Mouse (Mus musculus) thymus, postnatal 4 days (tissue): ENCODE measurements around the gene Mdm4.
A peak's percentile ranks its signal among the peaks of the same experiment; 100 is the strongest.
"Not testable (repeated sequence)": the region's sequence is repeated elsewhere in the genome, so short reads cannot be mapped to it uniquely, and the experiment has no call there.

Experiments
- DNase-seq: peaks from one replicate; pipeline ENCODE4 v3.0.0; 2021

Gene Mdm4

DNA sequence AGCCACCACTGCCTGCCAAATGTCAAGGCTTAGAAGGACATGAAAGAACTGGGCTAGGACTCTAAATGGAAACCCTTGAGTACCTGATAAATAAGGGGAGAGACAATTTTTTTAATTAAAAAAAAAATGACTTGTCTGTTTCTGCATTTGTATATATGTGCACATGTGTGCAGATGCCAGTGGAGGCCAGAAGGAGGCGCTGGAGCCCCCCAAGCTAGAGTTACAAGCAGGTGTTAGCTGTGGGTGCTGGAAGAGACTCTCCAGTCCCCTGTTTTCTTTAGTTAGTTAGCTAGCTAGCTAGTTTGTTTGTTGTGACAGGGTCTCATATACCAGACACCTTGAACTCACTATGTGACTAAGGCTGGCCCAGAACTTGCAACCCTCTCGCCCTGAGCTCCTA, 21.5 kb upstream of the Mdm4 start:
- no peak for DNase-seq

- DNase-seq, result no peak
Measured at GRCm38 (mm10) chr1:133050001-133050431, 19.7 kb upstream of the Mdm4 start.

- no peak for DNase-seq
Measured at GRCm38 (mm10) chr1:133048690-133049089, 18.3 kb upstream of the Mdm4 start.

GRCm38 (mm10) chr1:133047575-133047974, 17.2 kb upstream of the Mdm4 start:
- DNase-seq, result no peak

- peak; percentile 78 for DNase-seq
Measured at GRCm38 (mm10) chr1:133046441-133046931, 16.1 kb upstream of the Mdm4 start.

DNA sequence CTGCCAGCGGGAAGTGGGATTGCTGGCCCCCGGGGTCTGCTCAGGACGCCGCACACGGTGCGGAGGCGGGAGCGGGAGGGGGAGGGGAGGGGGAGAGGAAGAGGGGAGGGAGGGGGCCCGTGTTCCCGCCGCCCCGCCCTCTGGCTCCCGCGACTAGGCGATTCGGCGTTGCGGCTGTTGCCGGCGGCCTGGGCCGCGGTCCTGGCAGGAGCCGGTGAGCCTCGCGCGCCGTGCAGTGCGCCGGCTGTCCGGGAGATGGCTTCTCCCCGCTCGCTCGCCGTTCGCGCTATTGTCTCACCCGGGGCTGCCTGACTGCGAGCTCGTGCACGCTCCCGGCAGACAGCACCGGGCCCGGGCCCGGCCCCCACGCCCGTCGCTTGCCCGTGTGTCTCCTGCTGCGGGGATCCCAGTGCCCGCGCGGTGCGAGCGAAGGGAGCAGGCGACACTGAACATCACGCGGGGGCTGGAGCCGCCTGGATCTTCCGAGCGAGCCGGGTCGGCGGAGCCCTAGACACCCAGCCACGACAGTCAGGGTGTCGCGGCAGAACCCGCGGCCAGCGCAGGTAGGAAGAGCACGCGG, 15.6 kb upstream of the Mdm4 start:
- DNase-seq, result peak; percentile 87

- DNase-seq, result no peak
Measured at GRCm38 (mm10) chr1:133045011-133045860, 14.9 kb upstream of the Mdm4 start, which contains the start of gene Pik3c2b. Gene Pik3c2b (plus strand): TSS chr1:133045667.

GRCm38 (mm10) chr1:133039505-133039949, 9.2 kb upstream of the Mdm4 start:
- DNase-seq, result peak; percentile 67

GRCm38 (mm10) chr1:133034682-133035081, 4.3 kb upstream of the Mdm4 start:
- DNase-seq, result not testable (repeated sequence)

DNA sequence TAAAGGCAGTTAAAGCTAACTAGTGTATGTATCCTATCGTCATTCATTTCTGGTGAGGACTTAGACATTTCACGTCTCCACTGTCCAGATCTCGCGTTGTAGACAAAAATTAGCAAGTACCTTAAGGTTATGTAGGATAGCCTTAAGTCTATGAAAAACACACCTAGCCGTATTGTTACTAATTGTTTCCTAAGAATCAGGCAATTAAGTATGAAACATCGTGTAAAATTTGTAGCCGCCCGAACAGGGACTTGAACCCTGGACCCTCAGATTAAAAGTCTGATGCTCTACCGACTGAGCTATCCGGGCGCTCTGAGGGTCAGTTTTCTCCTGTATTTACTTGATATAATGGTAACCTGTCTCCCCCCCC, 3.7 kb upstream of the Mdm4 start:
- peak; percentile 55 for DNase-seq

DNA sequence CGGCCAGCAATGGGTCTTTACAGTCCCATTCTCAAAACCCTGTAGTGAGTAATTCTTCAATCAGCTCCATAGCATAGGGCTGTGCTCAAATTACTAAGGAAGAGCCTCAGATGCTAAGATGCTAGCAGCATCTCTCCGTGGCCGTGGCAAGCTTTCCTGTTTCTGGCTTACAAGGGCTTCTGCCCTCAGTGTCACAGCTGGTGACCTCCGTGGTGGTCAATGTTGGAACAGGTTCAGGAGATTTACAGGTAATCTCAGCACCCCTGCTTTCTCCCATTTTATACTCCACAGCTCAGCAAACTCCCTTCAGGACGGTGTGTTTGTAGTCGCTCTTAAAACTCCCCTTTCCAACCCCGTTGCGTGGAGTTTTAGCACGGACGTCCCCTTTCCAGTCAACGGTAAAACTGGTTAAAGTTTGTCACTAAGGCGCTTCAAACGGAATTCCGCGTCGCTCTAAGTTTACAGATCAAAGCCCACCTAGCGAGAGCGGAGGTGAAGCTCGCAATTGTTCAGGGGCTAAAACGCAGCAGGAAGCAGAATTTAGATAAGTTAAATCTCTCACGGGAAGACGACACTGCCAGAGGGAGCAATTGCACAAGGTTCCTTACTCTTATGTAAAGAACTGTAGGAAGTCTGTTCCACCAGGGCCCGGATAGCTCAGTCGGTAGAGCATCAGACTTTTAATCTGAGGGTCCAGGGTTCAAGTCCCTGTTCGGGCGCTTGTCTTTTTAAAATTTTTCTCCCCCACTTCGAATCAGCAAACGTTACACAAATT, 3.1 kb upstream of the Mdm4 start:
- peak; percentile 61 for DNase-seq

GRCm38 (mm10) chr1:133032981-133033315, 2.6 kb upstream of the Mdm4 start:
- no peak for DNase-seq

DNA sequence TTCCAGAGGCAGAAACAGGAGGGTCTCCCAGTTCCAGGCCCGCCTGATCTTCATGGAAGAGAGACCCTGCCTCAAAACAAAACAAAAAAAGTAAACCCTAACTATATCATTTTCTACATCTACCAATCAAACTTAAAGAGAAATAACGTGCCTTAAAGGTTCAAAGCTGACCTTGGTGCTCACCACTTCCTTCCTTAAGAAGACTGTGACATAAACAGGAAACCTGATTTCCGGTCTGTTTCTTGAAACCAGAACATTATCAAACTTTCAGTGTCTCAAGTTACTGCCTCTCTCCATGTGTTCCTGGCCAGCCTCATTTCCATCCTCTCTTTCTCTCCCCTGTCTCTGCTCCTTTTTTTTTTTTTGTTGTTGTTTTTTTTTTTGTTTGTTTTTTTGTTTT, 617 bp downstream of the Mdm4 start:
- DNase-seq, result no peak

- no peak for DNase-seq
Measured at GRCm38 (mm10) chr1:133027980-133028379, 2.4 kb downstream of the Mdm4 start.

GRCm38 (mm10) chr1:133027126-133027525, 3.2 kb downstream of the Mdm4 start:
- DNase-seq, result no peak

- not testable (repeated sequence) for DNase-seq
Measured at GRCm38 (mm10) chr1:133025796-133026190, 4.6 kb downstream of the Mdm4 start.

GRCm38 (mm10) chr1:133025051-133025795, 5.1 kb downstream of the Mdm4 start:
- peak; percentile 86 for DNase-seq

GRCm38 (mm10) chr1:133024426-133024825, 5.9 kb downstream of the Mdm4 start:
- DNase-seq, result no peak

DNA sequence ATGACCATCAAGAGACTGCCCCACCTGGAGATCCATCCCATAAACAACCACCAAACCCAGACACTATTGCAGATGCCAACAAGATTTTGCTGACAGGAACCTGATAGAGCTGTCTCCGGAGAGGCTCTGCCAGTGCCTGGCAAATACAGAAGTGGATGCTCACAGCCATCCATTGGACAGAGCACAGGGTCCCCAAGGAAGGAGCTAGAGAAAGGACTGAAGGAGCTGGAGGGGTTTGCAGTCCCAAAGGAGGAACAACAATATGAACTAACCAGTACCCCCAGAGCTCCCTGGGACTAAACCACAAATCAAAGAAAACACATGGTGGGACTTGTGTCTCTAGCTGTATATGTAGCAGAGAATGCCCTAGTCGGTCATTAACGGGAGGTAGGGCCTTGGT, 6.6 kb downstream of the Mdm4 start:
- DNase-seq, result not testable (repeated sequence)

GRCm38 (mm10) chr1:133021971-133022370, 8.4 kb downstream of the Mdm4 start:
- DNase-seq, result not testable (repeated sequence)

DNA sequence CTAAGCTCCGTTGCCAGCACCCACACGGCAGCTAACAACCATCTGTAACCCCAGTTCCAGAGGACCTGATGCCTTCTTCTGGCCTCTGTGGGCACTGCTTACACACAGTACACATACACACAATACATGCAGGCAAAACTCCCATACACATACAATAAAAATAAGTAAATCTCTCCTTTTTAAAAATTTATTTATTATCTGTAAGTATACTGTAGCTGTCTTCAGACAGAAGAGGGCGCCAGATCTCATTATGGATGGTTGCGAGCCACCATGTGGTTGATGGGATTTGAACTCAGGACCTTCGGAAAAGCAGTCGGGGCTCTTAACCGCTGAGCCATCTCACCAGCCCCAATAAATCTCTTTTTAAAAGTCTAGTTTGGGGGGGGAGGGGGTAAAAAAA, 9.0 kb downstream of the Mdm4 start:
- no peak for DNase-seq

GRCm38 (mm10) chr1:133020137-133020894, 10.0 kb downstream of the Mdm4 start:
- no peak for DNase-seq
